Mouse (Mus musculus) inflammation-experienced regulatory T-cells, adult 6 months (primary cell): ENCODE data around the gene Stx6. TPM values are rescaled to one million over a fixed set of nuclear protein-coding genes. Genes with fewer than 3 reads are reported as not detected.

ENCODE experiments used
- ATAC-seq: one replicate; pipeline ENCODE4 v1.8.0; 2017
- polyA plus RNA-seq, 3 experiments: library from polyadenylated mRNA; unstranded; fragments of 100-300 nt; shearing (Covaris generic); gene quantifications; one replicate each; pipeline ENCODE4 v1.2.1; 2017

Gene Stx6
- polyA plus RNA-seq, 3 experiments from 2014 or later = 50.2 to 72.7 (median 54.4) TPM

DNA sequence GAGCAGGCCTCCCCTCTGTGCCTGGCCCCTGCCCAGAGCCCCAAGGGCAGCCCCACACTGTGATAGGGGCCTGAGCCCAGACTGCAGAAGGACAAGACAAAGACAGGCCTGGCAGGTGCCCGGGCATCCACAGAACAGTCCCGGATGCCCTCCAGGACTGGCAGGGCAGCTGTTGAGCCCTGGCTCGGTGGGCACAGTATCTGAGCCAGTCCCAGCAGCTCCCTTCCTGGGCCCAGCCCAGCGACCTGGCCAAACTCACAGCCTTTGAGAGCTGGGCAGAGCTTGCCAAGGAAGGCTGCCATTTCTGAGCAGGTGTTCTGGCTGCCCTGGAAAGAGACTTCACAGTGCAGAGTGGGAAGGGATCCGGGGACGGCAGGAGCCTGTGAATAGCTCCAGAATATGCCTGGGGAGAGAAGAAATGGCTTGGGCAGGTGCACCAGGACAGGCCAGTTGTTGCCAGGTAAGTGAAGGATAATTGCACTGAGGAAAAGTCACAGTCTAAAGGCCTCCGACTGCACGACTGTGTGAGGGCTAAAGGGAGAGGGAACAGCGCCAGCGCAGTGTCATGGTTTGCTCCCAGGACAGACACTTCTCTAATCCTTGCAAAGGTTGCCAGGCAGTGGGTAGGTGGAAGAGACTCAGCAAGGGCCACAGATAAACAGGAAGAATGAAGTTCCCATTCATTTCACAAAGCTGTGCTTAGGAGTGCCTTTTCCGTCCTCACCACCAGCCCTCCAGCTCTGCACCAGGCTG, 51.7 kb downstream of the Stx6 start:
- no peak for ATAC-seq

DNA sequence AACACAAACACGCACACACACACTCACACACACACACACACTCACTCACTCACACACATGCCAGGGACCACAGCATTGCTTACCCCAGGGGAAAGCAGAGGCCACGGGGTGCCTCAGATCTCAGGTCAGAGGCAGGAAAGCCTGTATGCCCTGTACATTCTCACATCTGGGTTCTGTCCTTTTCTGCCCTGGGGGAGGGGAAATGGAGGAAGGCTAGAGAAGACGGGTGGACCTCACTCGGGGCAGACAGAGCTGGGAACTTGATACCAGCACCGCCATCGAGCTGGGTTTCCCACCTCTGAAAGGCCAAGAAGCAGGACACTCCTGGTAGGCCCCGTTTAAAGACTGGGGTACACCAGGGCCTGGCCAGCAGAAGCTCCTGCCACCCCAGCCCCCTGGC, 52.5 kb downstream of the Stx6 start:
- ATAC-seq = no peak

DNA sequence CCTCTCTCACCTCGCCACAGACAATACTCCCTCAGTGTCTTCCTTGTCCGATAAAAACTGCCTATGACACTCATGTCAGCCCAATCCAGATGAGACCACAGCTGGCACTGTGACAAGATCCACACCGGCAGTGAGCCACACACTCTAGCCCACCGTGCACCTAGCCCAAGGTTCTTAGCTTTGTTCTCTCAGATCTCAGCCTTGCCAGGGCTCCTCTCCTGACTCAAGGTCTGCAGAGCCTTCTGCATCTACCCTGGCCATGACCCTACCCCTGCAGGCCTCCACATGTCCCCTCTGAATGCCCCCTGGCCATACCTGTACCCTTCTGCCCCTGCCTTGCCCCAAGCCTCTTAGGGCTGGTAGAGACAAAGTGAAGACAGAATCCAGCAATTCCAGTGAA, 53.6 kb downstream of the Stx6 start:
- ATAC-seq = no peak

DNA sequence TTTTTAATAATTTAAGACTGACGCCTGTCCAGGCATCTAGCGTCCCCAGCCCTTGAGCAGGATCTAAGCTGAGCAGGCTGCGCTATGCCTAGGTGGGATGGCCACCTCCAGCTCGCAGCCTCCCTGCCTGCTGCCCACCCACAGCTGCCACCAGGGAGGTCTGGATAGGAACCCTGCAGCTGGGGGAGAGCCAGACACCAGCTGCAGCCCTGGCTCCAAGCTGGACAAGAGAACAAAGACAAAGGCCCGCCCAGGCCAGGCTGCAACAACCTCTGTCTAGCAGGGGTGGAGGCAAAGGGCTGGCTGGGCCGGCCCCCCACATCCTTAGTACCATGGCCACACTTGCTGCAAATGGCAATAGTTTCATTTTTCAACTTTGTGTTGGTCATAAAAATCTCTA, 54.0 kb downstream of the Stx6 start:
- ATAC-seq = no peak

DNA sequence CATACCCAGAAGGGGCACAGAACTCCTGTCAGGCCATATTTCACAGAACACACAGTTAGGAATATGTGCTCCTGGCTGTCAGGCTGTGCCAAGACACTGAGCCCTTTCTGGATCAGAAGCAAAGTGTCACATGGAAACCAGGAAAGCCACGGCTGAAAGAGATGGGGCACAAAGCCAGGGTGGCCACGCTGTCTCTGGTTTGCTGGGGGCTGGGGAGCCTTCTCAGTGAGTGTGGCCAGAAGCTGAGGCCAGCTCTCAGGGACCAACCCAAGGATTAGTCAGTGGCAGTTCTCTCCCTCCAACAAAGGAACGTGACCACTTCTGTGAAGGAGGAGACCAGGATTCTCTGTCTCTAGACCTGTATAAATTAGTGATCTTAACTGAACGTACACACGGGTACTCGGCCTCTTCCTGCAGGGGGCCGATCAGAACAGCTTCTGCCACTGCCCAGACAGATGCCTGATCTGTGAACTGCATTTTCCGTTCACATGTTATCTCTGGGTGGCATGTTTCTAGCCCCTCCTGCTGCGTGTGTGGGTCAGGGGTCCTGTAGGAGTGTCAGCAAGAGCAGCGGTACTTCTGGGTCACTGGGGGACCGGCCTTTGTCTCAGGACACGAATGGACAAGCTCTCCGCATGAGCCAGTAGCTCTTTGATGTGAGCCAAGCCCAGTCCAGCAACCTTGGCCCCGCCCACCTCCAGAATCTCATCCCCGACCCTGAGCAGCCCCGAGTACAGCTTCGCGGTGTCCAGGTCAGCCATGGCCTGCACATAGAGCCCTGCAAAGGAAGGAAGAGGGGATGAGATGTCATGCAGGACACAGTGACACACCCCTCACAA, 54.6 kb downstream of the Stx6 start:
- ATAC-seq = no peak

DNA sequence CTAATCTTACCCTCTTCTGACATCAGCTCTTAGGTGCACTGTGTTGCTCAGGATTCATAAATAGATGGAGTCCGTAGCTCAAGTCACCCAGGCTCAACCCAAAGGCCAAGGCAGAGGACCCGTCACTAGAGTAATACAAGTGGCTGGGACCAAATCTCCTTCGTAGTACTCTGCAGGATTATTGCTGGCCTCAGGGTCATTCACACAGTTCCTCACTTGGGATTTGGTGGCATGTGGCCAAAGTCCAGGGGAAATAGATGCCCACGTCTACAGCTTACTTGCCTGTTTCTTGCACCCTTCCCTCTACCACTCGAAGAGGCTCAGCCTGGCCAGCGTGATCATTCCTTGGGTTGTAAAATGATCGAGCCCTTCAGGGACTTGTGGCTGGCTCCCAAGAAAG, 55.4 kb downstream of the Stx6 start:
- ATAC-seq = no peak

DNA sequence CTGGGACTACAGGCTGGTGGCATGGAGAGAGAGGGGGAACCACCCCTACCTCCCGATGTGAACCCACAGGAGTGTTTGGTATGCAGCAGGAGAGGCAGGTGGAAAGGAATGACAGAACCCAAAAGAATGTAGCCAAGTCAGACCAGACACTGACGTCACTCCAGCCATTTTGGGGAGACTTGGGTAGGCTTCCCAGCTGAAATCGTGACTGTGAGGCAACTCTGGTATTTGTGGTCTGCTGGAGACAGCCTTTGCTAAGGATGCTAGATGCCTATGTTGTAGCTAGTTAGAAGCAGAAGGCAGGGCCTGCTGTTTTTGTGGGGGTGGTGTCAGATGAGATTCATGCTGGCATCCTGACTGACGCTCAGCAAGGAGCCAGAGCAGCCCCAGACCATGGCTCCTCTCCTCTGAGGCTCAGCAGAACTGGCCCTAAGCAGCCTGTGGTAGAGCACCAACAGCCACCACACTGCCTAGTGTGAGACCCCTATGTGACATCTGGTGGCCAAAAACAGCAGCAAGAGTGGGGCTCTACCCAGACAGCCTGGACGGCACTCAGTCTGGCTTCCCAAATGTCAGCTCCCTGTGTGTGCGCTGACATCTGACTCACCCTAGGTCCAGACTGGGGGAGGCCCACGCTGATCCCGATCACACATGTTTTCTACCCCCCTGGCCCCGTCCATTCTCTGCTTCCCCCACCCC, 56.7 kb downstream of the Stx6 start:
- ATAC-seq = no peak

DNA sequence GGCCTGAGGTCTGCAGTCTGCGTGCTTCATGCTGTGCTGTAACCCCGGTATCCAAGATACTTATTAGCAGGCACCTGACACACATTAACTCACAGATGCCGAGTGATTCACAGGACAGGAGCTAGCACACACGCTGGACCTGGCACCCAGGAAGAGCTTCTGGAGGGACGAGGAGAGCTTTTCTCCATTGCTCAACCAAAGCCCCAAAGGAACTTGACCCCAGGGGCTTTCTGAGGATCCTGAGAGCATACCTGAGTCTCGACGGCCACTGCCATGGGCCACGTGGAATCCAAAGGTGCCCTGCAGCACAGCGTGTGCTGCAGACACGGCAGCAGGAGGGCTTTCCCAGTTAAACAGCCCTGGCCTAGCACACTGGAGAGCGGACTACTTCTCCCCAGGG, 57.8 kb downstream of the Stx6 start:
- no peak for ATAC-seq

DNA sequence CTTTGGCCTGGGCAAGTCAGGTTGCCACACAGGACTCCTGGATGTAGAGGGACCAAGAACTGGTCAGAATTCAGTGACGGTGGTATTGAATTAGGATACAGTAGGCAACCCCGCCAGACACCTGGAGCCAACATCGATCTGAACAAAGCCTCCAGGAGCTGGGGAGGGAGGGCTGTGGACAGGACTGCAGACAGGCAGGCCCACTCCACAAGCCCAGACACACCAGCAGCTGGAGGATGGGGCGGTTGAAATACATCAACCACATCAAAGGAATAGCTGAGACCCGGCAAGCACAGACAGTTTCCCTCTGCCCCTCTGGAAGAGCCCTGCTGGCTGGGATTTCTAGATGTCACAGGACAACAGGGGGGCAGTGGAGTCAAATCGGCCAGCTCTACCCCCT, 58.3 kb downstream of the Stx6 start:
- ATAC-seq = no peak

DNA sequence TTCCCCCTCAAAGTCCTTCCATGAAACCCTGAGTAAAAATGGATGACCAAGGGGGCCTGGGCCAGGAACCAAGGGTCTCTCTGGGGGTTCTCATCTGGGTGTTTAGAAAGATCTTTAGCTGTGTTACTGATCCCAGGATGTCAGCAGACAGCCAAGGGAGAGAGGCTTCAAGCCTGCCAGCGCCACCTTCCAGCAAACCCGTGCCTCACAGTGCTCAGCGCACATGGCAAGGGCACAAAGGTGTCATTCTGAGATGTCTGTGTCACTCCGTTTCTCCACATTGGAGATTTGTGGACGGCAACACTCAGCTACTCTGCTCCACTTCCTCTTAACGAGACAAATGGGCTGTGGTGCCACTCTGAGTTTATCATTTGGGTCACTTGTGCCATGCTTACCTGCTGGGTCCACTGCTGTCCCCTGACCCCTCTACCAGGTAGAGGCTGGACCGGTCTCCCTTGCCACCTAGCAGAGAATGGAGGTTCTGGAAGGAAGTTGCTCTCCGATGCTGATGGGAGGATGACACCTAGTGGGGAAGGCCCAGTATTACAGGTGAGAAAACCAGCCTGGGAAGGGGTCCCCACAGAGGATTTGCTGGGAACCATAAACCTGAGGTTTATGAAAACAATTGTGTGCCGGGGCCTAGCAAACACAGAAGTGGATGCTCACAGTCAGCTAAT, 59.5 kb downstream of the Stx6 start:
- peak; percentile 55 for ATAC-seq

DNA sequence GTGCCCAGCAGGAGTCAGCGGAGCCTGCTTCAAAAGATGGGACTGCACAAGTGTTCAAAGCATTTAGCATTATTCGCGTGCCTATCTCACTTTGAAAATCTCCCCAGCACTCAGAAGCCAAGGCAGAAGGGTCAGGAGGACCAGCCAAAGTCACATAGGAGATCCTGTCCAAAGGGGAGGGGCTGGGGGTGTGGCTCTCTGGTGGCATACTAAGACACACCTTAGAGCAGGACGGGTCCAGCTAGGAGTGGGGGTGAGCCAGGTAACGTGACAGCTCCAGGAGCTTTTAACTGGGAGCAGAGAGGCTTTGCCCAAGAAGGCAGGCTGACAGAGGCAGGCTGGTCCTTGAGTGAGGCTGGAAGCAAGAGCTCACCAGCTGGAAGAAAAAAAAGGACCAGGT, 60.4 kb downstream of the Stx6 start:
- no peak for ATAC-seq

DNA sequence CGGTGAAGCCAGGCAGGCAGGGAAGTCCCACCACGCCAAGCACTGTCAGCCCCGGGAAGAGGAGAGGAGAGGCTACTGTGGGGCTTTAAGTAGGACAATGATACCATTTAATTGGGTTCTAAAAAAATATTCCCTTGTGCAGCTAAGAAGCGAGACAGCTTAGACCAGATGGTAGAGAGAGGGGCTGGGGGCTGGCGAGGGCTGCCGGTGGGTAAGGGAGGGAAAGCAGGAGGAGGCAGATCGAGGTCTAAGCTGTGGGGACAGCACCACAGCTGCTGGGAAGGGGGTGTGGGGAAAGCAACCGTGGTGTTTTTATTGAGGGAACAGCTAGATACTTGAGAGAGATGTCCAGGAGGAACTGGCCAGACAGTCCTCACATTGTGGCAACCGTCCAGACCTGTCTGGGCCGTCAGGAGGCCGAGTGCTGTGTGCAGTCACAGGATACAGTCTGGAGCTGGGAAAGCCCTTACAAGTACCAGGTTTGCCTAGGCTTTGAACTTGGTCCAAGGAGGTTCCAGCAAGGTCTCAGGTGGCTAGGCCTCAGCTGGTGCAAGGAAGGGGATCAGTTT, 63.7 kb downstream of the Stx6 start:
- no peak for ATAC-seq

DNA sequence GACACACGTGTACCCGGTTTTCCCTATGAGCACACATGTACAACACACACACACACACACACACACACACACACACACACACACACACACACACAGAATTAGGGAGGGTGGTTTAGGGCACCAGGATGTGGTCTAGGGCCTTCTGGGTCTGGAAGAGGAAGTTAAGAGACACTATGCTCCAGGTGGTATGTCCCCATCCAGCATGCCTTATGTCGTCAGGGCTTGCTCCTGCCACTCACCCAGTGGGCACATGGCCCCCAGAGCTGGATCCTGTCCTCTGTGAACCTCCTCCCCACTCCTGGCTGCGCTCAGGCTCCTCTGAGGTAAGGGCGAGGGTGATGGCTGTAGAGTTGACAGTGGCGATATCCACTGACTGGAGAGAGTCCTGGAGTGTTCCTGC, 64.5 kb downstream of the Stx6 start:
- peak; percentile 66 for ATAC-seq

DNA sequence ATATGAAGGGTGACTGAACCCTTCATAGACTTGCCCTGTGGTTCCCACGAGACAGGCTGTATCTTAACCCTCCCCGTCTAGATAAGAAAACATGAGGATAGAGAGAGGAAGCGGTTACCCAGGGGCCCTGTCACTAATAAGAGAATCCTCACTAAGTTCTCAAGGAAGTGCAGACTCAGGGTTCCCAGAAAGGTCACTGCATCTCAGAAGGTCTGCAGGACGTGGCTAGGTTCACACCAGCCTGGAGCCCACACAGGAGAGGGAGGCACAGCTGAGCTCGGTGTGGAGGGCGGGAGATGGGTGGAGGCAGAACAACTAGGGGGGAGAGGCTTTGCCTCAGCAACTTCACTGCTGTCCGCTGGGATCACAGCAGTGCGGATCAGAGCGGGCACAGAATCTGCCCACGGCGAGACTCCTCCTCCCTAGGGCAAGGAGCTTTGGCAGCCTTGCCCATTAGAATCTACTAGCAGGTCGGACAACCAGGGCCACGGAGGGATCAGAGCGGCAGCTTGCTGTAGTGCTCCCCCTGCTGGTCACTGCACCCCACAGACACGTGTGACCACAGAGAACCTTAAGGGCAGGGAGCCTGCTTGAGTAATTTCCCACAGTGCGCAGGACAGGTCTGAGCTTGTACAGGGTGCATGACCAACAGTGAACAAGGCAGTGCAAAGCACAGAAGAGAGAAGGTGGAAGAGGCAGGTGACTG, 65.5 kb downstream of the Stx6 start:
- peak; percentile 78 for ATAC-seq

DNA sequence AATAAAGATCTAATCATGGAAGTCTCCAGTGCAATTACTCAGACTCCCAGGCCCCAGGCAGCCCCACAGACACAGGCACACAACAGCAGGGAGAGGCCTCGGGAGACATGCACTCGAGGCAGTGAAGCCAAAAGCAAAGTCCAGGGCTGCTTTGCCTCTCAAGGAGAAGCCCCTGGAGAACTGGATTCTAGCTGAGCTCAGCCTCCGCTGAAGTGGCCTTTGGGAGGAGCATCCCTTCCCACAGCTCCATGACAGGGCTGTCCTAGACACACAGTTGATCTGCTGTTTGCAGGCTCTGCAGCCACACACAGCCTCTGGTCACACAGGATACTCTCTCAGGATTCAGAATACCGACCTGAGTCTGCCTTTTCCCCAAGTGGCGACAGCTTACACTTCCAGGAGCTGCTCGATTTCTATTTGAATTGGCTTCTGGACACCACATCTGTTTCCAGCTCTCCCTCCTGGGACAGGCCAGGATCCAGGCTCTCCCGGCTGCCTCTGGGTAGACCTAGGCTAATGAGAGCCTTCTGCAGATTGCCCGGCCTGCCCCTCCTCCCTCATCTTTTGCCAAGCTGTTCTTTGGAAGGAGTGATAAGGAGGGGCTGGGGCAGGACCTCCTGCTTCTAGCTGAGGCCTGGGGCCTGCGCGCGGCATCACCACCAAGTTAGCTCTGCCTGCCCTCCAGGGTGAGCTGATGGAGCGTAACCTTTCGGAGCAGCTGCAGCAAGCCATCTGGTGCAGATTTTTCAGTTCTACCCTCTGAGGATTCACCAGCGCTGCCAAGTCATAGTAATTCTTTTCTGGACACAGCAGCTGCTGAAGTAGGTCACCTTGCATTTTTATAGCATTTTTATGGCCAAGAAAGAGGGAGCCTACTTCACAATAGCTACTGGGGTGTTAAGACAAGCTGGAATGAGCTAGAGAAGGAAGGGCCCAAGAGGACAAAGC, 71.2 kb downstream of the Stx6 start:
- no peak for ATAC-seq

DNA sequence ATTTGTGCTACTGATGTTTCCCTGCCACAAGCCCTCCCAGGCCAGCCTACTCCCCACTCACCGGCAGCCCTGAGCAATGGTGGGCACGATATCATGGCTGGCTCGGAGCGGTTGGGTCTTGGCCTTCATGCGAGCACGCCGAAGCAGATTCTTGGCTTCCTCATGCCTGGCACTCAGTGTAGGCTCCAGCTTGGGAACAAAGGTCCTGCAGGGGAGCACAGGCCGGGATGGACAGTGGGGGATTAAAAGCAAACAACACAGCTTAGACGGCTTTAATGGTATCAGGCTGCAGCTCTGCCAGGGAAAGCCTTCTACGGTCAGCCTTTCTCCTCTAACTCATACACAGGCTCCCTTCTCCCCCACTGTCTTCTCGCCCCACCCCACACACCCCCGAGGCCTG, 73.9 kb downstream of the Stx6 start:
- no peak for ATAC-seq

DNA sequence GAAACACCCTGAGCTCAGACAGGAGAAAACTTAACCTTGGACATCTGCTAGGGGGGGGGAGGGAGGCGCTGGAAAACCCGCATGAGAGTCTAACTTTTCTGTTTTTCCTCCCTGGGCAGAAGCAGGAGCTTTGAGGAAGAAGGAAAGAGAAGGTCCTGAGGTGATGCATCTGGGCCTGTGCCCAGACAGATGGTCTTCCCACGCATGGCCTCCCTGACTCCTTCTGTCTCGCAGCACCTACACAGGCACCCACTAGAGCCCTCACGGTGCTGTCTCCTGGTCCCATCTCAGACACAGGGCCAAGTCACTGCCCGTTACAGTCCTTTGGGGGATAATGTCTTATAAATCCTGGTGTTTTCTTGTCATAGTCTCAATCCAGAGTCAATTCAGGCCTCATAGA, 74.3 kb downstream of the Stx6 start:
- ATAC-seq = no peak

DNA sequence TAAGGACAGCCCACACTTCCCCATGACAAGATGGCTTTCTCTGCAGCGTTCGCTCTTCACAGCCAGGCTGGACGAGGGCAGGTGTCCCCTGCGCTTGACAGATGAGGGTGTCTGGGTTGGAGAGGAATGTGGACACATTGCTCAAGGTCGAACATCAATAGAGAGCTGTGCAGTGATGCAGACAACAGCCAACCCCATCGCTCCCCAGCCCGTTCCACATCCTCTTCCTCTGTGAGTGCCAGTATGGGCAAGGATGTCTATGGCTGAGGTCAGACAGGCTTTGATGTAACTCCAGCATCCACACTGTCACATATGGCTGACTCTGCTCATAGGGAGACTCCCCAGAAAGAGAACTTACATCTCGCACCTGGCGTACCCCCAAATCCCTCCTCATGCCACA, 74.9 kb downstream of the Stx6 start:
- ATAC-seq = no peak

DNA sequence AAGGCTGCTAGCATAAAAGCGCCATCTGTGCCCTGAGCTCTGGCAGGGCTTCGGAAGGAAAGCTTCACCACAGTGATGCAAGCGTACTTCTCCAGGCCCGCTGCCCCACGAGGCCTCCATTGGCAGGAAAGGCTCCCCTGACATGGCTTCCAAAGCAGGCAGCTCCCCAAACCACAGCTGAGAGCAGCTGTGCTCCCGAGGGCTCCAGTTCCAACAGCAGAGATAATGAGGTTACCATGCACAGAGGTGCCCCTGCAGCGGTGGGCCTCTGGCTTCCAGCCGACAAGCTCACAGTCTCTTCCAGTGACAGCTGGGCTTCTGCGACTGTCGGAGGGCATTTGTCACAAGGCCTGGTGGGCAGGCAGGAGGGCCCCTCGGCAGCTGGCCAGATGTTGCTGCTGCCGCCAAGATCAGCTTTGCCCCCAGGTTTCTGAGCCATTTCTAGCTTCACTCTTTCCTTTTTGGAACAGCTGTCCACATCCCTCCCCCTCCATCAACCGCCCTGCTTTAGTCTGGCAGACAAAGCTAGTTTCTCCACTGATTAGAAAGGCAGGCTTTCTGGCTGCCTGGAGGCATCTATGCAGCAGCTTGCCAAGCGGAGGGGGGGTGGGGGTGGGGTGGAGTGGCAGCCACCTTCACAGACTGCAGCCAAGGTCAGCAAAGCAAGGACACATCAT, 75.6 kb downstream of the Stx6 start:
- no peak for ATAC-seq

DNA sequence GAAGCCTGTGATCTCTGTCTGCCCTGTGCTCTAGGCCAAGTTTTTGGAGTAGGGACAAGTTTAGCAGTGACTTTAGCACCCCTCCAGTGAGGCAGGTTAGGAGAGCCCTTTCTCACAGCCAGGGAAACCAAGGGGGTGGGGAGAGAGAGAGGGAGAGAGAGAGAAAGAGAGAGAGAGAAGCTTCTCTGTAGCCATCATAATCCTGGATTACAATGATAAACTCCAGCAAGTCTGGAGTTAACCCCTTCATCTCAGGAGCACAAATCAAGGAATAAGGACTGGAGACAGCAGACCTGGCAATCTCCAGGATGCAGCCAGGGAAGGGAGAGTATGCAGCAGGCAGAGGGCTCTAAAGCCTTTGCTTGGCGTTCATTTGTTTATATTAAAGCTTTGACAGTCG, 77.1 kb downstream of the Stx6 start:
- no peak for ATAC-seq
